Mouse (Mus musculus) embryo, embryonic 11 days (tissue): ENCODE measurements at regions not wholly inside any gene's neighbourhood (a gene's known extent, or its start where the extent isn't known, plus 50 kb on each side); places are given as distances from the start of the nearest gene placed in this dataset.

ENCODE experiments used
- DNase-seq: peaks from one replicate; pipeline ENCODE4 v3.0.0-alpha.2; 2015

DNA sequence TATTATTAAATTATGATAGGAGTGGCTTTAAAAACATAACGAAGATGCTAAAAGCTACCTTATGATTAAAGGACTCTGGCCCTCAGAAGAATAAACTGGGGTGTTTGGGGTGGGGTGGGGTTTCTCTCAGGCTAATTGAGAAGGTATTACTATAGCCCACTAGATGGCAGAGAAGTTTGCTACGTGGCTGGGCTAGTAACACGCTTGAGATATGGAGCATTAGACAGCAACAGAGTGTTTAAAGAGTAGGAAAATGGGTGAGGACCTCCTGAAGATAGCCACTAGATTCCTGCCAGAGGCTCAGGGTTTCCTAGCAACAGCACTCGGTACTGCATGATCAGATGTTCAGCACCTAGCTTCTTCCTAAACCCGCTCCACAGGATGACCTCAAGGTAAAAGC, 76.7 kb upstream of the Gpc5 start:
- DNase-seq: no peak

DNA sequence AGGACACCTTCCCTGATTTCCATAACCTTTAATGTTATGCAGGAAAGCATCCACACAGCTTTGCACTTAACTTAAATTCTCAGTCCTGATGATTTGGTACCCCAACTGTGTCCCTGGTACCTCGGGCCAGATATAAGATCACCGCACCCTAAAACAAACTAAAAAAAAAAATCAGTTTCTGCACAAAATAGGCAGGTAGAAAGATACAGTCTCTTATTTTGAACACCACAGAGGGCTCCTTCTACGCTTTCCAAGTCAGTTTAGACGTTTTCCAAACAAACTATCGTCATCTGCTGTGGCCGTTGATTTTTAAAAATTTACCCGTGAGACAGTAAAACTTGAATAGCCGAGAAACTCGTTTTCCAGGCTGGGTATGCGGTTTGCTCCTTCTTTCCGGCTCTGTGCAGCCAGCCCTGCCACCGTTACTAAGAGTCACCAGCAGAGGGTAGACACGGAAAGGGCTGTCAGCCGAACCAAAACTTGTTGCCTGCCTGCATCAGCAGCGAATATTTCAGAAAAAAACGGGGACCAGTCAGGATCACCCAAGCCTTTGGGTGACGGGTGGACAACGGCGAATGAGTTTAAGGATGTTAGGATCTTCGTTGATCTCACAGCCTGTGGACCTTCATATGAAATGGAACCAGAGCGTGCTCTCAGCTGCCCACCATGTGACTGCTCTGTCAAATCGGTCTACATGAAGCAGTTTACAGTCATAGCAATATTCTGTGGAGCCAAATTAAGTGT, 74.4 kb upstream of the Gpc5 start:
- DNase-seq: peak; percentile 79

DNA sequence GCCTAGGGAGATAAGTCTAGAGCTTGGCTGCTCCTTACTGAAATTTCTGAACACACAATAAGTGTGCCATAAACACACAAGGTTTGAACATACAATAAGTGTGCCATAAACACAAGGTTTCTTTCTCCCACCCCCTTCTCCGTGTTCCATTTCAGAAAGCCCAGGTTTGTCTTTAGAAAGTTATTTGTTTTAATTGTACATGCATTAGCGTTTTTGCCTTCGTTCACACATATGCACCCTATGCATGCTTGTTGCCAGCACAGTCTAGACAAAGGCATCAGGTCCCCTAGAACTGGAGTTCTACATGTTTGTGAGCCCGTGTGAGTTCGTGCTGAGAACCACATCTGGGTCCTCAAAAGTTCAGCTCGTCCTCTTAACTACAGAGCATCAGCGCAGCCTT, 64.0 kb upstream of the Gpc5 start:
- no peak for DNase-seq

DNA sequence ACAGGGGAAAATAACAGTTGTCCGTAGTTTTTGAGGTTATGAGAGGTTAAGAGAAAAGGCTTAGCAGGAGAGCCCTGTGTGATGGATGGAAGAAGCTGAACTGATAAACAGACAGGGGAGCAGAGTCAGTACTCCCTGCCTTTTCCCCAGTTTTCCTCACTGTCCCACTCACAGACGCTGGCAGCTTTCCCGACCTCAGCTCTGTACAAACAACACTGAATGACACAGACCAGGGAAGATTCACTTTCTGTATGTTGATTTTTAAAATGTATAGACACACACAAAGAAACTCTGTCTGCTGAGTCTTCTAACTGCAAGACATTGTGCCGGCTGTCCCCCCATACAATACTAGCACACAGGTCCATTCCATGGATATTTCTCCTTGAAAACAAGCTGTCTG, 60.3 kb upstream of the Gpc5 start:
- no peak for DNase-seq

DNA sequence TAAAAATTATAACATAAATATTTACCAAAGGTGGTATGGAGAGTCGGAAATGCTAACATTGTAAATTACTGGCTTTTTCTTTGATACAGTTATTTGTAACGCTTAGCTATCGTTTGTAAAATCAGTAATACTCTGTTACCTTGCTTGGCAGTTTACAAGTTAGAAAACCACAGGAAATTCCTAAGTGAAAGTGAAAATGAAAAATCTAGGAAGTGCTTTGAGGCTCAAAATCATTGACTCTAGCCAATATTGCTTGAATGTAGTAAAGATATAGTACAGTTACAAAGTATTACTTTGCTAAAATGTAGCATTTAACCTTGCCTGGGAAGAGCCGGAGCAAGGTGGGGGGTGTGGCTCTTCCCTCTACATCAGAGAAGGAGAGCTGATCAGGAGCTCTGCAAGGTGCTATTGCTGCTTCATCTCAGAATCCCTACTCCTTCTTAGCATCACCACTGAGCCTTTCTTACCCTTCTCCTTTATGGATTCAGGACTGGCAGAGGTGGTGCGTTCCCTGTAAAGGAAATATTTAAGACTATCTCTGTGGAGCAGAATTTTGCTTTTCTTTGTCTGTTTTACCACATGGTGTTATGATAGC, 58.5 kb upstream of the Gpc5 start:
- DNase-seq: no peak

DNA sequence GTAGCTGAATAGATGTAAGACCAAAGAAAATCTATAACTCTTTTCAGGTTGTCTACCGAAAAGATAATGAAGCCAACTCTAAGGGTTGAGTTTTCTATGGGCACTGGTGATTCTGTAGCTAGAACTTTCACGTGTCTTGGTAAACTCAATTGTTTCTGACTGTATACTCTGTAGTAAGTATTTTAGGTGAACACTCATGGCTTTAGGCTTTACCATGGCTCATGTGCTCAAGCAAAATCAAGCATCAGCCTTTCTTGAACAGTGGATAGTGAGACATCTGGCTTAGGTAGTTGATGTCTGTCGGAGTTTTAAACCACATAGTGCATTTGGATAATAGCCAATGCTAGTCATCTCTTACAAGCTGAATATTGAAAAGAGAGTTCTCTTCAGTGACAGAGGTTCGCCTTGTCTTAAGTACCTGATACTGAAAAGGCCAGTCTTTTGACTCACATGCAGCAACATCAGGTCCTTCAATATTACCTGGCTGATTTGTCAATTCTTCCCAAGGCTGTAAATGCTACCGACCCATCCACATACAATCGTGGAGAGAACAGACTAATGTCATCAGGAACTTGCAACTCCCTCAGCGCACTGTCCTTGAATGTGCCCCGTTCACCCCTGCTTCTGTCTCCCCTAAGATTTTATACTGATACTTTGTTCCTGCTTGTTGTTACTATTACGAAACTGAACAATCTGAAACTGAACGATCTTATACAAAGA, 57.1 kb upstream of the Gpc5 start:
- DNase-seq: no peak

DNA sequence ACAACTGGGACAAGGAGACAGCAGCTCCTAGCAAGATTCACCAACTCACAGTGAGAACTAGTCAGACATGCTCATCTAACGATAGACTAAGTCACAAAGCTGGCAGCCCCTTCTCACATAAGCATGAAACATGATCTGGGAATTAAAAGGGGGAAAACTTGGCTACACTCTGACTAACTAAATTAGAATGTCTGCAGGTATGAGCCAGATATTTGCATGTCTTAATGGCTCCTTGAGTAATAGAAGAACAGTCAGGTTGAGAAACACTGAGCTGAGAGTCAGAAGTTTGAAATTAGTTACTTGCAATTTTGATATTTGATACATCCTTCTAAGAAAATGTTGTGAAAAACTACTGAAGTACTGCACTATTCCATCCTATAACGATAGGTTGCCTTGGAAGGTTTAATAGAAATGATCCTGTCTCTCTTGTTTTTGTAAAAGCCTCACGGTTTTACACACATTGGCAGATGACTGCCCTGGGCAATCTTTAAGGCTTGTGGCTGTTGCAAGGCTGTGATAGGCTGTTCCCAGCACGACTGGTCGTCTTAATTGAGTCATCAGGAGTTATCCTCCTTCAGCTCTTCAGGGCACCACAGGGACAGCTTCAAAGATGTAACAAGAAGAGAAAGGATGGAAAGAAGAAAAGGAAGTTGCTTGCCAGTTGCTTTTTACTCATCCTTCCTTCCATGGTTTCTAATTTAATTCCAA, 54.8 kb upstream of the Gpc5 start:
- no peak for DNase-seq

DNA sequence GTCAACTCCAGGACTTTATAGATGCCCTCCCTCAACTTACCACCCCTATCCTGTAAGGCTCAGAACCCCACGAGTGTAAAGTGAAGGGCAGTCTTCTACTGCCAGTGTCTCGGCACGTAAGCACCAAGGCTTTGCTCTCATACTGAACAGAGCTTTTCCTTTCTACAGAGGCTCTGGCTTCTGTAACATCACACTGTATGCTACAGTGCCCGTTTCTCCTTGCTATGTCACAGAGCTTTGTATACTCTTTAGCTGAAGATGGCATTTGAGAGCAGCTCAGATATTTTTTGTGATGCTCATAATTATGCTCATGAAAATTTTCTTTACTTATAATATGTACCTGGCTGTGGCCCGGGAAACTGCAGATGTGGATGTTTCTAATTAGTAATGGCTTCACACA, 53.2 kb upstream of the Gpc5 start:
- no peak for DNase-seq

DNA sequence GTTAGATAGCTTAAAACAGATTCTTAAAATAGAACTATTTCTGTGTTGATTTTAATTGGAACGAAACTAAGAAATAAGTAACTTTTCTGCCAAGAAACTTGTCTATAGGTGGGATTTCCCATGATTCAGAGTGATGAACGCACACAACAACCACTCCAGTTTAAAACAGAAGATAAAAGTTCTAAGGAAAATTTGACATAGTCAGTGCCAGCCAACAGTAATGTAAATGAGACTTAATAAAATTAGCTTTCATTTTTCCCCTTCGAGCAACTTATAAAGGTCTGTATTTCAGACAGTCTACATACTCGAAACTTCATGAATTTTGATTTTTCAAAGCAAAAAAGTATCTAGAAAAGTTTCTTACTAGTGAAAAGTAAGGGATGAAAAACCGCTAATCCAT, 52.5 kb upstream of the Gpc5 start:
- DNase-seq: no peak

DNA sequence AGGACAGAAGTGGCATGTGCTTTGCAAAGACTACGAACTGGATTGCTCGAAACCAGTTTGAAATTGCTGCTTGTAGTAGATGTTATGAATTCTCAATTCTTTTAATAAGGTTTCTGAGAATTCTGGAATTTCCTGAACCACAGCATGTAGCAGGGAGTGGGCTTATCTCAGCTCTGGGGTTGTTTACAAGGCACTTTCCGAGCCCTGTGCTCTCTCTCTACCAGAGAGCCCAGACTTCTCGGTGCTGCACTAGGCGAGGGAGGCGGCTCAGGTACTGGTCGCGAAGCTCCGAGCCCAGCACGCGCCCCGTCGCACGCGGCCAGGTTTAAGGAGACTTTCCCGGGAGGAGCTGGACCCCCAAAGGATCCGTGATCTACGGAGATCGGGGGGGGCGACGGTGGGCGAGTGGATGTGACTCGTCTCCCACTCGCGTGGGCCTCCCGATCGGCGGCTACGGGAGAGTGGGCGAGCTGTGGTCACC, 51.9 kb upstream of the Gpc5 start:
- DNase-seq: peak; percentile 77

DNA sequence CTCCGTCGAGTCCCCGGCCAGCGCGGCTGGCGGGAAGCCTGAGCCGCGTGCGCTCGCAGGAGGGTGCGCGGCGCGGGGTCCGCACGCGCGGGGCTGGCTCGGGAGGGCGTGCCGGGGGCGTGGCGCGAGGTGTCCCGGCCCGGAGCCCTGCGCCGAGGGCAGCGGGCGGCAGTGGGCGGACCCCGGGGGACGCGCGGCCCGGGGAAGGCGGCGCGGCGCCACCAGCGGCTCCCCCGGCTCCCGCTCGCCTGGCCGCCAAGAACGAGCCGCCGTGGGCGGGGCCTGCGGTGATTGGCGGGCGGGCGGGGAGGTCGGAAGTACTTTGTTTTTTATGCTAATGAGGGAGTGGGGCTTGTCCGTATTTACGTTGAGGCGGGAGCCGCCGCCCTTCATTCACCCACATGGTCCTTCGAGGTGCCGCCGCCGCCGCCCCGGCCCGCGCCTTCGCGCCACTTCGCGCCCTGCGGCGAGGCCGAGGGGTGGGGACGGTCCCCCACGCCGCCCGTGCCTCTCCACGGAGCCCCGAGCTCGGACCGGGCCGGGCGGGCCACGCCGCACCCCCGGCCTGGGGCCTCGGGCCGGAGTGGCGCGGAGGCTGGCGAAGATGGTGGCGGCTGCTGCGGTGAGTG, 51.3 kb upstream of the Gpc5 start:
- peak; percentile 96 for DNase-seq

DNA sequence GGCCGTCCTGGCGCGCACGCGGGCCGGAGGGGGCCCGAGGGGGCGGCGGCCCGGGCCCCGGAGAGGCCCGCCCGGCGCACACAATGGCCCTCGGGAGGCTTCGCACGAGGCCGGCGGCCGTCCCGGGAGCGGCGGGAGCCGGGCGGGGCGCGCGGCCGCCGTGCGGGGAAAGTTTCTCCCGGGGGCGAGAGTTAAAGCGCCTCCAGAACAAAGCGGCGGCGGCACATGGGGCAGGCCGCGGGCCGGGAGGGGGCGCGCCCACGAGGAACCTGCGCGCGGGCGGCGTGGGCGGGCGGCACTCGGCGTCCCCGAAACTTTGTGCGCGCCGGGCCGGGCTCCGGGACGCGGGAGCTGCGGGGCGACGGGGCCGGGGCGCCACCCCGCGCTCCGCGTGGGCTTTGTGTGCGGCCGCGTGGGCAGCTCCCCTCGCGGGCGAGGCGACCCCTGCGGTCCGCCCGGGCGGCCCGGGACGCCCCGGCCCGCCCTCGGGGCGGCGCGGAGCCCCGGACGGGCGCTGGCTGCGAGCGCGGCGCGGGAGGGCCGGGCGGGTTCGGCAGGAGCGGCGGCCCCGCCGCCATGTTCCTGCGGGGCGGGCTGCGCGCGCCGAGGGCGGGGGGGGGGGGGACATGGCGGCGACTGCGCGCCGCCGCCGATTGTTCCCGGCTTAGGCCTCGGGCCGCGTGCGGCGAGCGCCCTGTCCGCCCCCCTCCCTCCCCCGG, 50.5 kb upstream of the Gpc5 start:
- DNase-seq: peak; percentile 30

DNA sequence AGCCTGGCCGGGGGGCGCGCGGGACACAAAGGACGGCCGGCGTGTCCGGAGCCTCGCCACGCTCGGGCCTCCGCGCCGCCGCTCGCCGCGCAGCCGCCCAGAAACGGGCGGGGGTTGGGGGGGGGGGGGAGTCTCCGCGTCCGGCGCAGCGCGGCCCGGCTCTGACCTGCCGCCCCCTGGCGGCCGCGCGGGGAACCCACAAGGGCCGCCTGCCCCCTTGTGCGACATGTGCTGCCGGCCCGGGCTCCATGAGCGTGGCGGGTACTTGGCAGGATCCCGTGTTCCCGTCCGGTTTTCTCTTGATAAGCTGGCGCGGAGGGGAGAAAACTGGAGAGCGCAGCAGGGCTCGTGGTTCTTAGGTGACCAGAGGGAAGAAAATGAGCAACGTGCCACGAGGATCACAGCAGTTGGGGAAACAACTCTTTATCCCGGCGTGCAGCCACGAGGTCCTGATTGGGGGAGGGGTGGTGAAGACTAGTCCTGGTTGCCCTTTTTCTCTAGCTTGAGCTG, 49.9 kb upstream of the Gpc5 start:
- peak; percentile 92 for DNase-seq
